Mouse (Mus musculus): ENCODE data around the gene Serping1. TPM values are rescaled to one million over a fixed set of nuclear protein-coding genes. Genes with fewer than 3 reads are reported as not detected.

The Serping1 gene
- polyA plus RNA-seq, 1 experiment, result 29.6 TPM

DNA sequence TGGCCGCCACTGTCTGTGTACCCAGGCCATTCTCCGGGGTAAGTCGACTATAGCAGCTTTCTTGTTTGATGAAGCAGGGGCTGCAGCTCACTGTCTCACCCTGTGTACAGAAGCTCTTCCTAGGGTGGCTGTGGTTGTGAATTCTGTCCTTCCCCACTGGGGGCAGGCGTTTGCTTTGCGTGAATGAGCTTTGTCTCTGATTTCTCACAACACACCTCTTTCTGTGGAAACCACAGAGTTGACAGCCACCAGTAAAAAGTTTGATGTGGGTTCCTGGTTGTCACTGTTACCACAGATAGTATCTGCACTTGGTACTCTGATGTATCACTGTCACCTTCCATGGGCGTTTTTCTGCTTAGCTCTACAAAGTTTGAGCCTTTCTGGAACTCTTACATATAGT, 4.0 kb upstream of the Serping1 start:
- TF ChIP-seq POLR2A (IDR thresholded peaks at IDR 0.05; ENCODE audit: borderline replicate concordance, extremely low read depth, insufficient read depth, insufficient read length, poor library complexity, severe bottlenecking) (no peak), CTCF (IDR thresholded peaks at IDR 0.05; ENCODE audit: borderline replicate concordance, extremely low read depth, insufficient read depth, insufficient read length) (peak; percentile 23; the same call in 1 of the 2 replicates)
- no peak for DNase-seq (ENCODE audit: low read depth)

DNA sequence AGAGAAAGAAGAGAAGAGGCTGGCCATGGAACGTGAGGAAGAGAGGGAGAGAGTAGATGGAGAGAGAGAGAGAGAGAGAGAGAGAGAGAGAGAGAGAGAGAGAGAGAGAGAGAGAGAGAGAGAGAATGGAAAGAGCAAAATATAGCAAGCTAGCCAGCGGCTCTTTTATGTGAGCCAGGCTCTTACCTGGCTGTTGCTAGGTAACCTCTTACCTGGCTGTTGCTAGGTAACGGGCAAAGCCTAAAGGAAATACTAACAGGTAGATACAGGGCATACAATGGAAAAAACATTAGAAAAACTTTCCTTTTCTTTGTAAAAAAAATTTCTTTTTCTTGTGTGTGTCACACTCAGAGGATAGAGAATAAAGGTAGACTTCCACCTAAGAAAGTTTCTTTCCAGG, 2.5 kb upstream of the Serping1 start:
- peak; percentile 50 for DNase-seq (ENCODE audit: low read depth)
- TF ChIP-seq POLR2A (IDR thresholded peaks at IDR 0.05; ENCODE audit: borderline replicate concordance, extremely low read depth, insufficient read depth, insufficient read length, poor library complexity, severe bottlenecking) (no peak), CTCF (IDR thresholded peaks at IDR 0.05; ENCODE audit: borderline replicate concordance, extremely low read depth, insufficient read depth, insufficient read length) (no peak)

DNA sequence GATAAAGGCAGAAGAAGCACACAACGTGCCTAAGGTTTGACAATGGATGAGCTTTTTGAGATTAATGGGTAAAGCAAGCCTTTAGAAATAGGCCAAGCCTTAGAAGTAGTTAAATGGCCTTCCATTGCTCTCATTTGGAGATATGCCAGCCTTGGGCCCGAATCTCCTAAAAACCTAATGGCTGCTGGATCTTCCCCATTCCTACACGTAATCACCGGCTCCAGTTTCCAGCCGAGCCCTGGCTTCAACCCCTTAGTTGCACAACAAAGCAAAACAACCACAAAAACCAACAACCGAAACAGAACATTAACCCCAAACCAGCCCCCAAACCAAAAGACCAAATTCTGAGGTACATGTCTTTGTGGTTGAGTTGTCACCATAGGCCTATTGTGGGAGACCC, 421 bp upstream of the Serping1 start:
- TF ChIP-seq CTCF (IDR thresholded peaks at IDR 0.05; ENCODE audit: borderline replicate concordance, extremely low read depth, insufficient read depth, insufficient read length) (no peak), POLR2A (IDR thresholded peaks at IDR 0.05; ENCODE audit: borderline replicate concordance, extremely low read depth, insufficient read depth, insufficient read length, poor library complexity, severe bottlenecking) (no peak)
- peak; percentile 8 for DNase-seq (ENCODE audit: low read depth)

DNA sequence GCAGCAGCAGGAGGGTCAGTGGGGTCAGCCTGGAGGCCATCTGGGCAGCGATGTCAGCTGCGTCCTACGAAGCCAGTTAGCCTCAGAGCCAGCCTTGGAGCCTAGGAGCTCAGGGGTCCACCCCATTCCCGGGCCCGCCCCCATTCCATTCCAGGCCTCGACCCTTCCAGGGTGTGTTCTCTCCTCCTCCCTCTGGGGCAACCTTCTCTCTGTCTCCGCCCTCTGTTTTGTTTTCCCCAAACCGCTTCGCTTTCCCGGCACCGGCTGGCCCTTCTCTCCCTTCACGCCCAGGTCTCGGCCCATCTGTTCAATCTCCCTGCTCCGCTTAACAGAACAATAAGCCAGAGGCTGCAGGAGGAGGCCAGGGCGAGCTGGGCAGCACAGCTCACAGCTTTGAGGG, 493 bp downstream of the Serping1 start:
- peak; percentile 87 for DNase-seq (ENCODE audit: low read depth)
- TF ChIP-seq POLR2A (IDR thresholded peaks at IDR 0.05; ENCODE audit: borderline replicate concordance, extremely low read depth, insufficient read depth, insufficient read length, poor library complexity, severe bottlenecking), result no peak
- TF ChIP-seq CTCF (IDR thresholded peaks at IDR 0.05; ENCODE audit: borderline replicate concordance, extremely low read depth, insufficient read depth, insufficient read length), result no peak

DNA sequence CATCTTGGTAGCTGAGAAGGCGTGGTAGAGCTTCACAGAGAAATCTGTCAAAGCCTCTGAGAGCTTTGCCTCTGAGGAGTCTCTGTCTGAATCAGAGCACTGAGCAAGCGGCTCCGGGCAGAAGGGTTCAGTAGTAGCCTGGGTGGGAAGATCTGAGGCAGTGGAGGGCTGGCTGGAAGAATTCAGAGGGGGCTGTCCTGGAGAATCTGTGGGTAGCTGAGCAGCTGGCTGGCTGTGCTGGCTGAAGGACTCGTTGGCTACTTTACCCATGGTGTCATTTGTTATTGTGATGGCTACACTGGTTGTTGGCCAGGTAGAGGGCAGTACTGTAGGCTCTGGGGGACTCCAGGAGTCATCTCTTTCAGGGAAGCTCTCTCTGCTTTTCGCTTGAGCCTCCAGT, 2.0 kb downstream of the Serping1 start:
- DNase-seq (ENCODE audit: low read depth), result no peak
- no peak for TF ChIP-seq POLR2A (IDR thresholded peaks at IDR 0.05; ENCODE audit: borderline replicate concordance, extremely low read depth, insufficient read depth, insufficient read length, poor library complexity, severe bottlenecking)
- no peak for TF ChIP-seq CTCF (IDR thresholded peaks at IDR 0.05; ENCODE audit: borderline replicate concordance, extremely low read depth, insufficient read depth, insufficient read length)

DNA sequence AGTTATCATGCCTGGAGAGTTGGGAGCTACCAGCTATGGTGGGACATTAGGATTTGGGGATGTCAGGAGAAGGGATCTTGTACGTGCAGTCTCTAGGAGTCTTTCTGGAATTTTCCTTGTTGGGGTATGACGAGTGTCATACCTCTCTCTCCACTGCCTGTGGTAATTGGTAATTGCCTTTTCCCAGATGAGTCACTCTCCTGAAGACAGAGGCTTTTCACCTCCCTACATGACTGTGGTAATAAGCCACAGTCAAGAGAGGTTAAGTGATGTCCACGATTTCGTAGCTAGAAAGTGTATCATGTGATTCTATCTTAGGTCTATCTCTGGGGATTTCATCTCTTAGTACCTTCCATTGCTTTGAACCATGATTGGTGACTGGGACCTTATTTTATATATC, 2.8 kb downstream of the Serping1 start:
- no peak for TF ChIP-seq CTCF (IDR thresholded peaks at IDR 0.05; ENCODE audit: borderline replicate concordance, extremely low read depth, insufficient read depth, insufficient read length)
- TF ChIP-seq POLR2A (IDR thresholded peaks at IDR 0.05; ENCODE audit: borderline replicate concordance, extremely low read depth, insufficient read depth, insufficient read length, poor library complexity, severe bottlenecking), result no peak
- no peak for DNase-seq (ENCODE audit: low read depth)

DNA sequence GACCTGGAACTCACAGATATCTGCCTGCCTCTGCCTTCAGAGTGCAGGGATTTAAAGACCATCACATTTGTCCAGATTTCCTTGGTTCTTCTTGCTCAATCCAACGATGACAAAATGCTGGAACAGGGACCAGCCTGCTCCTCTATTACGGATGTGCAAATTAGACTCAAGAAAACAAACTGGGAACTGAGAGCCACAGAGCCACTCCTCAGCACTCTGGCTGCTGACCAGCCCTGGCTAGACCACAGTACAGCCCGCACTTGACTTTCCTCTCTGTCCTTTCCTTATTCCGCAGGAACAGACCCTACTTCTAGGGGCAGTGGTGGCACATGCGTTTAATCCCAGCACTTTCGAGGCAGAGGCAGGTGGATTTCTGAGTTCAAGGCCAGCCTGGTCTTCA, 4.7 kb downstream of the Serping1 start:
- DNase-seq (ENCODE audit: low read depth), result no peak
- TF ChIP-seq CTCF (IDR thresholded peaks at IDR 0.05; ENCODE audit: borderline replicate concordance, extremely low read depth, insufficient read depth, insufficient read length), result no peak
- TF ChIP-seq POLR2A (IDR thresholded peaks at IDR 0.05; ENCODE audit: borderline replicate concordance, extremely low read depth, insufficient read depth, insufficient read length, poor library complexity, severe bottlenecking), result no peak

DNA sequence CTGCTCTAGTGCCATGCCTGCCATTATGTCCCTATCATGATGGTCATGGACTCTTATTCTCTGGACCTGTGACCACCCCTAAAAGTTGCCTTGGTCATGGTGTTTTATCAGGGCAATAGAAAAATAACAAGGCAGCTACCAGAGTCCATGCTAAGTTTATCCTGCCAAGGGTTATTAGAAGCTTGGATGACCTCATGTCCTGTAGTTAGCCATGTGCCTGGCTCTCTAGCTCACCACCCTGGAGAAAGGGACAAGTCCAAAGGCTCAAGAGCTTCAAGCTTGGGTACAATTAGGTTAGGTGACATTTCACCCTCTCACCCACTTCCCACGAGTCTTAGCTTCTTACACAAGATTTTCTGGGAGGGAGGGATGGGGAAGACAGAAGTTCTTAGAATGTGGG, 12.4 kb downstream of the Serping1 start:
- TF ChIP-seq POLR2A (IDR thresholded peaks at IDR 0.05; ENCODE audit: borderline replicate concordance, extremely low read depth, insufficient read depth, insufficient read length, poor library complexity, severe bottlenecking), result no peak
- TF ChIP-seq CTCF (IDR thresholded peaks at IDR 0.05; ENCODE audit: borderline replicate concordance, extremely low read depth, insufficient read depth, insufficient read length), result no peak
- DNase-seq (ENCODE audit: low read depth), result no peak

DNA sequence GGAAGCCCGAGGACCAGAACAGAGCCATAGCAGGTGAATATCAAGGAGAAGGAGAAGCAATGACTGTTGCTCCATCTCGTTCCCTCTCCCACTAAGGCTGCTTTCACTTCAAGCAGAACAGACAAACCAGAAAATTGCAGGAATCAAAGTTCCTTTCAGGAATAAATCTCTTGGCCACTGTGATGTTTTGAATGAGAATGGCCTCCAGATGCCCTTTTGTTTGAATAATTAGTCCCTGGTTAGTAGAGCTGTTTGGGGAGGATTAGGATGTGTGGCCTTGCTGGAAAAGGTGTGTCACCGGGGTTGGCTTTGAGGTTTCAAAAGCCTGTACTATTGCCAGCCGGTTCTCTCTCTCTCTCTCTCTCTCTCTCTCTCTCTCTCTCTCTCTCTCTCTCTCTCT, 12.9 kb downstream of the Serping1 start:
- TF ChIP-seq CTCF (IDR thresholded peaks at IDR 0.05; ENCODE audit: borderline replicate concordance, extremely low read depth, insufficient read depth, insufficient read length), result no peak
- no peak for TF ChIP-seq POLR2A (IDR thresholded peaks at IDR 0.05; ENCODE audit: borderline replicate concordance, extremely low read depth, insufficient read depth, insufficient read length, poor library complexity, severe bottlenecking)
- no peak for DNase-seq (ENCODE audit: low read depth)

DNA sequence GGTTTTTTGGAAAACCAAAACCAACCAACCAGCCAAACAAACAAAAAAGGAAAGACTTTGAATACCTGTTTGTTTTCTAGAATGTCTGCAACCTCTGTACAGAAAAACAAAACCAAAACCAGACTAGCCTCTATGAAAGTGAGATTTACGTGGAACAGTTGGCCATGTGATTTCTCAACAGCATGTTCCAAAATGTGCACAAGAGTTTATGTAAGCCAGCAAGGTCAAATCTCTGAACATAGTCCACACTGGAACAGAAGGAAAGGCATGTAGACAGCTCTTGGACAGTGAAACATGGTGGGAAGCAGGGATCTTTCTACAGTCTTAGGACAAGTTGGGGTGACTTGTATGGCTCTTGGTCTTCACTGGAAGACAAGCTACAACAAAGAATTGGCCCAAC, 13.4 kb downstream of the Serping1 start:
- no peak for TF ChIP-seq POLR2A (IDR thresholded peaks at IDR 0.05; ENCODE audit: borderline replicate concordance, extremely low read depth, insufficient read depth, insufficient read length, poor library complexity, severe bottlenecking)
- TF ChIP-seq CTCF (IDR thresholded peaks at IDR 0.05; ENCODE audit: borderline replicate concordance, extremely low read depth, insufficient read depth, insufficient read length), result no peak
- DNase-seq (ENCODE audit: low read depth), result no peak

DNA sequence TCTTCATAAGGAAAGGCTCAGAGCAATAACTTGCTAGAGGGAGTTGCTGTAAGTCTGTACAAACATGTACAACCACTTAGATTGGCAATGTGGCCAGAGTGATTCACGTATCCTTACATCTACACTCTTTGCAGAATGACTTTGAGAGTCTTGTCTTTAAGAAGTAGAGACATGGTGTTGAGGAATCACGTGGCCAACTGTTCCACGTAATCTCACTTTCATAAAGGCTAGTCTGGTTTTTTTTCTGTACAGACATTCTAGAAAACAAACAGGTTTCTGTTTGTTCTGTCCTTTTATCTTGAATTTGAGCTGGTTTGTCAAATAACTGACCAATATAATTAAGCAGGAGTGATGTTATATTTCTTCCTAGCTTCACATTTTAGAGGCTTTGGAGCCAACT, 13.9 kb downstream of the Serping1 start:
- TF ChIP-seq CTCF (IDR thresholded peaks at IDR 0.05; ENCODE audit: borderline replicate concordance, extremely low read depth, insufficient read depth, insufficient read length) (no peak), POLR2A (IDR thresholded peaks at IDR 0.05; ENCODE audit: borderline replicate concordance, extremely low read depth, insufficient read depth, insufficient read length, poor library complexity, severe bottlenecking) (no peak)
- no peak for DNase-seq (ENCODE audit: low read depth)

DNA sequence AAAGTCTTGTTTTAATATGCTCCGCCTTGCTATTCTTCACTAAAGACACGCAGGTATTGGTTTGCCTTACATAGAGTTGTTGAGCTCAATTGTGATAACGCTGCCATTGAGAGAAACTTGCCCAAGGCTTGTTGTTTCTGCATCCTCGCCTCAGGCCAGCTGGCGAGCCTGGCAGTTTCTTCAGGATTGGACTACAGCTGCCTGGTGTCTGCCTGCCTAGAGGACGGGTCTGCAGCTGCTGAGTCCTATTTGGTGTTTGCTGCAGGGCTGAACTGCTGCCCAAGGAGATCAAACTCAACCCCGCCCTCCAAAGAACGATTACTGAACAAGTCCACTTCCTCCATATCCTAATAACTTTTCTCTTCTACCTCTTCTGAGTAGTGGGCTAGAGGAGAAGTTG, 14.5 kb downstream of the Serping1 start:
- TF ChIP-seq POLR2A (IDR thresholded peaks at IDR 0.05; ENCODE audit: borderline replicate concordance, extremely low read depth, insufficient read depth, insufficient read length, poor library complexity, severe bottlenecking), result no peak
- TF ChIP-seq CTCF (IDR thresholded peaks at IDR 0.05; ENCODE audit: borderline replicate concordance, extremely low read depth, insufficient read depth, insufficient read length), result no peak
- DNase-seq (ENCODE audit: low read depth), result no peak

All from brain, embryonic 14.5 days (tissue).